Mouse (Mus musculus) G1E-ER4 (cell line): ENCODE measurements around the gene Map4. TPM values are rescaled to one million over a fixed set of nuclear protein-coding genes. Genes with fewer than 3 reads are reported as not detected.

Experiments used
- GATA1 ChIP-seq: IDR thresholded peaks from one replicate; pipeline ENCODE4 v1.8.0; 2012; ENCODE audit warnings: low read length, inconsistent platforms
- polyA plus RNA-seq: library from polyadenylated mRNA; stranded (reverse); fragments of >175 nt; gene quantifications from 2 replicates; pipeline ENCODE4 v1.2.3, GENCODE M21; 2012

Map4 gene
- polyA plus RNA-seq, 1 experiment = 80.1 TPM

DNA sequence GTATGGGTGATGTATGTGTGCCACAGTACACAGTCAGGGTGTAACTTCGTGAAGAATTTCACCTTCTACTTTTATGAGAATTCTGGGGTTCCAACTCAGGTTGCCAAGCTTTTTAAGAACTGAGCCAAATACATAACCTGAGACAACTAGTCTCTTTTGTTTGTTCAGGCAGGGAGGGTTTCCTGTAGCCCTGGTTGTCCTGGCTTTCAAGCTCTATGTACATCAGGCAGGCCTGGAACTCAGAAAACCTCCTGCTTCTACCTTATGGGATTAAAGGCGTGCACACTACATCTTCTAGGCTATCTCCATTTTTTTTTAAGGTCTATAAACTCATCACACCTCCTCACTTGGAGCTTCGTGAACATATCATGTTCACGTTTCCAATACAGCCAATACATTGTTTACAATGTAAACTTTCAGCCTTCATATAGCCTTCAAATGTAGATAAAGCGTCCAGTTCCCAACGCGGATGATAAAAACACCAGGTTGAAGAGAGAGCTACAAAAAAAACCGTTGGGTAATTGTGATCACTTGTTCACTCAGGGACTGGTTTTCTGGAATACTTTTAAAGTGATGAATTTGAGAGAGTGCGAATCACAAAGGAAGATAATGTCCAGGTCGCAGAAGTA lies 199.8 kb downstream of the Map4 start:
- no peak for TF ChIP-seq GATA1

DNA sequence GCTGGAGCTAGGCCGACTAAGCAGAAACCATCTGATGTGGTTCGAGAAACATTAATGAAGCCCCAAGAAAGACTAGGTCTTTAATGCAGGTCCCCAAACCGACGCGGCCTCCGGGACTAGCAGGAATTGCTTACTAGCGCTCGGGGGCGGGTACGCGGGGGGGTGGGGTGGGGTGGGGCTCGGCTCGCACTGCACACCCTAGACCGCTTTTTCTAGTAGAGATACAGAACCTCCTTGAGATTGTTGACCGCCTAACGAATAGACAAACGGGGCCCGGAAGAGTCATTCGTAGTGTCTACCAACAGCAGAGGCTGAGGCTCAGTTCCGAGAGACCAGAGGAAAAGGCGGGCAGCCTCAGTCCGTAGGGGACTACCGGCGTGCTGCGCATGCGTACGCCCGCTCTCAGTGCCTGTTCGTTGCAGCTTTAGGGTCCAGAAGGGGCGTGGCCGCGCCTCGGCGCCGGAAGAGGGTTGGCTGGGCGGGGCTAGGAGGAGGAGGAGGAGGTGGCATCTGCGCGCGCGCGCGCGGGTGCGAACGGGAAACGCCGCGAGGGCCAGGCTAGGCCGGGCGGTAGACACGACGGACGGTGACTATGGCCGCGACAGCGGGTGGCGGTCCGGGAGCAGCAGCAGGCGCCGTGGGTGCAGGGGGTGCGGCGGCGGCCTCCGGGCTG lies 200.4 kb downstream of the Map4 start:
- no peak for TF ChIP-seq GATA1

- TF ChIP-seq GATA1 = no peak
These were observed 200.9 kb downstream of the Map4 start for GRCm38 (mm10) chr9:110132201-110132605.

DNA sequence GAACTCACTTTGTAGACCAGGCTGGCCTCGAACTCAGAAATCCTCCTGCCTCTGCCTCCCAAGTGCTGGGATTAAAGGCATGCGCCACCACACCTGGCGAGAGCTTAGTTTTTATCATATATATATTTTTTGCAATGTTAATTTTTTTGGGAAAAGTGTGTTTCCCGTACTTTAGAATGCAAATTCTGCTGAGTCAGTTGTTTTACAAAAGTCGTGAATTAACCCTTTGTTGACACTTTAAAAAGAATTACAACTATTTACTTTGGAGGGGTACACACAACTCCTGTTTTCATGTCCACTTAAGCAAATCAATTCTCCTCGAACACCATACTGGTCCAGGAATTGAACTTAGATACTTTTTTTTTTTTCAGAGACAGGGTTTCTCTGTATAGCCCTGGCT lies 201.7 kb downstream of the Map4 start:
- TF ChIP-seq GATA1 = no peak

Other genes starting within 250 kb of the Map4 start
- gene Fbxw18, start 228.8 kb upstream of the Map4 start, polyA plus RNA-seq = not detected in 2 replicates
- gene Fbxw26, start 185.4 kb upstream of the Map4 start, polyA plus RNA-seq = not detected in 2 replicates
- gene Fbxw27, start 140.8 kb upstream of the Map4 start, polyA plus RNA-seq = not detected in 2 replicates
- gene Spink8, start 119.2 kb upstream of the Map4 start, polyA plus RNA-seq = not detected in 2 replicates
- gene Nme6, start 98.7 kb upstream of the Map4 start, polyA plus RNA-seq = 5.8 and 23.3 TPM in 2 replicates
- gene Camp, start 81.8 kb upstream of the Map4 start, polyA plus RNA-seq = not detected in 2 replicates
- 108 and 165 TPM in 2 replicates for gene Cdc25a, start 55.9 kb upstream of the Map4 start, polyA plus RNA-seq
- 129 and 147 TPM in 2 replicates for gene Smarcc1, start 186.2 kb downstream of the Map4 start, polyA plus RNA-seq
- gene Dhx30, start 186.4 kb downstream of the Map4 start, polyA plus RNA-seq = 35.3 and 40.3 TPM in 2 replicates